Mouse (Mus musculus): Measurements from ENCODE around the gene Cox15. TPM values are rescaled to one million over a fixed set of nuclear protein-coding genes. Genes with fewer than 3 reads are reported as not detected.

The Cox15 gene
- polyA plus RNA-seq, 1 experiment from 2014 or later: 10.0 TPM

DNA sequence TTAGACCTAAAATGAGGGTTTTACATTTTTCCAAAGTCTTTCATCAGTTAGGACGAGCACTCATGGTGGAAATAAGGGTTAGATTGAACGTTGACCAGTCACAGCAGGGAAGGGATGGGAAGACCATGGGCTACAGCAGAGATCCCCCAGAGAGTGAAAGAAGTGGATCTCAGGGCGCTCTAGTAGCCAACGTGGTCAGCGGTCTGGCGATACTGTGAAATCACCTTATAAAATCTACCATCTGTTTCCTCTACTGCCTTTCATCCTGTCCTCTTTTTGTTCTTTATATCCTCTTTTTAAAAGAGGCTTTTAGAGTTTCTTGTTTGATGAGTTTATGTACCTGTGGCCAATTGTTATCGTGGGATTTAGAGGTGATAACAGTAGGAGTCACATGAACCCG, 32.0 kb upstream of the Cox15 start:
- no peak for DNase-seq (ENCODE audit: low spot score)
- Histone ChIP-seq H3K27ac (ENCODE audit: low read depth) (no peak overlapping the region), H3K9me3 (ENCODE audit: control insufficient read depth, low read length) (no peaks in the 10 kb centered on the region), H3K27me3 (replicated peaks; ENCODE audit: control insufficient read depth, insufficient read depth, low read length) (no peaks in the 10 kb centered on the region), H3K9ac (ENCODE audit: low read length) (no peak overlapping the region), H3K4me3 (ENCODE audit: low read depth, low read length) (no peak overlapping the region), H3K4me2 (ENCODE audit: low read length) (no peak overlapping the region), H3K36me3 (ENCODE audit: control insufficient read depth, insufficient read depth, low read length) (no peaks in the 10 kb centered on the region), H3K4me1 (replicated peaks; ENCODE audit: control insufficient read depth, insufficient read depth, low read length) (no peaks in the 10 kb centered on the region)
- WGBS: 77% methylated on average over 8 of the region's 8 CpGs
- ATAC-seq (replicated peaks; ENCODE audit: low FRiP score, low TSS enrichment, low read depth): no peak

DNA sequence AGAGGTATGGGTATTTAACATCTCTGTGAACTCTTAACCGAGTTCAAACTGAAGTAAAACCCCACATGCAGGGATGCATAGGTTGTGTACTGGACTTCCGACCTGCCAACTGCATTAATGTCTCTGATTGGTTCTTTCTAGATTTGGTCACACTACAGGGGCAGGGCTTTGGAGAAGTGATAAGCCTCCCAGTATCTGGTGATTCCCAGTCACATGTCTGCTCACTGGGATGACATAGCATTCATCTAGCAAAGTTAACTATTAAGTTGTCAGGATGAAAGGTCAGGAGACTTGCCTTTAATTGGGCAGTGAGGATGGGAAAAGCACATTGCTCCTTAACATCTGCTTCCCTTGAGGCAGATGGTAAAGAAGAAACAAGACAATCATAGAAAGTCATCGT, 29.2 kb upstream of the Cox15 start, which contains the start of gene Abcc2:
TSS of gene Abcc2 (plus strand) at position 213 of the 400 bp plus-strand sequence.
- DNase-seq (ENCODE audit: low spot score) (no peak), ATAC-seq (replicated peaks; ENCODE audit: low FRiP score, low TSS enrichment, low read depth) (no peak)
- no peaks in the 10 kb centered on the region for H3K9me3 ChIP-seq (ENCODE audit: control insufficient read depth, low read length)
- H3K4me3 ChIP-seq (ENCODE audit: low read depth, low read length): no peak within 1 kb of the TSS
- H3K27ac ChIP-seq (ENCODE audit: low read depth): no peak within 1 kb of the TSS
- no peak within 1 kb of the TSS for H3K9ac ChIP-seq (ENCODE audit: low read length)
- H3K4me1 ChIP-seq (replicated peaks; ENCODE audit: control insufficient read depth, insufficient read depth, low read length): no peaks in the 10 kb centered on the region
- H3K27me3 ChIP-seq (replicated peaks; ENCODE audit: control insufficient read depth, insufficient read depth, low read length): no peaks in the 10 kb centered on the region
- H3K36me3 ChIP-seq (ENCODE audit: control insufficient read depth, insufficient read depth, low read length): no peaks in the 10 kb centered on the region
- 83% methylated on average over 3 of the region's 3 CpGs for WGBS
- no peak within 1 kb of the TSS for H3K4me2 ChIP-seq (ENCODE audit: low read length)

DNA sequence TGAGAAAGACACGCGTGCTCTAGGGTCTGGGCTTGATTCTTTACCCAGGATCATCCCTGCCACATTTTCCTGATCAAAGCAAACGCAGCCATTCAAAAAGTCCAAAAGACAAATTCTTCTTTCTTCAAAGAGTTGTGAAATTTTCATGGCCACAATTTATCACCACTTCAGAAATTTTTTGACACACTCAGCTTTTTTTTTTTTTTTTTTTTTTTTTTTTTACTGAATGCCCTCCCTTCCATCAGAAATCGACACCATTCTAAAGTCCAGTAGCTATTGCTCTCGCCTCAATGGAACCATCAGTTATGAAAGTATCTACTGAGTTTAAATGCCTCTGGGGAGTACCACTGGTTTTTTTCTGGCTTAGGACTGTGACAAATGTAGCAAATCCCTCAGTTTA, 27.6 kb upstream of the Cox15 start:
- Histone ChIP-seq H3K27me3 (replicated peaks; ENCODE audit: control insufficient read depth, insufficient read depth, low read length) (no peaks in the 10 kb centered on the region), H3K27ac (ENCODE audit: low read depth) (no peak overlapping the region), H3K4me1 (replicated peaks; ENCODE audit: control insufficient read depth, insufficient read depth, low read length) (0 out of 2 replicates have a peak, but pooled peaks cover 3% of the 10 kb centered on the region), H3K36me3 (ENCODE audit: control insufficient read depth, insufficient read depth, low read length) (no peaks in the 10 kb centered on the region), H3K4me2 (ENCODE audit: low read length) (no peak overlapping the region), H3K9ac (ENCODE audit: low read length) (no peak overlapping the region), H3K4me3 (ENCODE audit: low read depth, low read length) (no peak overlapping the region), H3K9me3 (ENCODE audit: control insufficient read depth, low read length) (no peaks in the 10 kb centered on the region)
- 69% methylated on average over 5 of the region's 5 CpGs for WGBS
- DNase-seq (ENCODE audit: low spot score) (no peak), ATAC-seq (replicated peaks; ENCODE audit: low FRiP score, low TSS enrichment, low read depth) (no peak)

DNA sequence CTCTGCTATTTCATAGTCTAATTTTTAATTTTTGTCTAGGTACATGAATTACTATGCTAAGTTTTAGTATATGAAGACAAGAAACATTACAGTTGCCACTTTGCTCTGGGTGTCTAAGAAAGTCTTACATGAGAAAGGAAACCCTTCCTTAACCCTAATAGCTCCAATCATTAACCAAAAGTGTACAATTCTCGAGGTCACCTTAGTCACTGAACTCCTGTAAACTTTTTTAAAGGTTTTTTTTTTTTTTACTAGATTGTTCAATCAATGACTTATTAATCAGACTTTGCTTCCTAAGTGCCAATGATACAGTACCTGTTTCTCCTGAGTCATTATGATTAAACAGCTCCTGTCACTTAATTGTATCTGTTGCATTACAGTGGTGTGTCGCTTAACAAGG, 24.5 kb upstream of the Cox15 start:
- H3K27ac ChIP-seq (ENCODE audit: low read depth): no peak overlapping the region
- H3K9me3 ChIP-seq (ENCODE audit: control insufficient read depth, low read length): no peaks in the 10 kb centered on the region
- 0 out of 2 replicates have a peak, but pooled peaks cover 3% of the 10 kb centered on the region for H3K4me1 ChIP-seq (replicated peaks; ENCODE audit: control insufficient read depth, insufficient read depth, low read length)
- no peak overlapping the region for H3K4me3 ChIP-seq (ENCODE audit: low read depth, low read length)
- no peaks in the 10 kb centered on the region for H3K36me3 ChIP-seq (ENCODE audit: control insufficient read depth, insufficient read depth, low read length)
- DNase-seq (ENCODE audit: low spot score) (no peak), ATAC-seq (replicated peaks; ENCODE audit: low FRiP score, low TSS enrichment, low read depth) (no peak)
- no peak overlapping the region for H3K9ac ChIP-seq (ENCODE audit: low read length)
- no peaks in the 10 kb centered on the region for H3K27me3 ChIP-seq (replicated peaks; ENCODE audit: control insufficient read depth, insufficient read depth, low read length)
- H3K4me2 ChIP-seq (ENCODE audit: low read length): no peak overlapping the region
- 59% methylated on average over 2 of the region's 2 CpGs for WGBS

DNA sequence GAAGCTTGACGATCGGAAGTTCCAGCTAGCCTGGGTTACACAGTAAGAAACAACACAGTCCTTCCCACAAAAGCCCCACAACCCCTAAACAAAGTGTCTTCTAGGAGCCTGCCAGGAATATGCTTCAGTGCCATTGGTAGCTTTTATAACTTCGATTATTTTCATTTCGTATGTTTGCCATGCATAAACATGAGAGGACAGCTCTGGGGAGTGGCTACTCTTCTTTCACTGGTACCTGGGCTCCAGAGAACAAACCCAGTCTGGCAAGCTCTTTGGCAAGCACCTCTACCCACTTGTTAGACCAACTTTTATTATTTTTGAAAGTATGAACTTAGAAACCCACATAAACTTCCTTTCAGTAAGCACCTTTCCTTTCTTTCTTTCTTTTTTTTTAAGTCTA, 23.8 kb upstream of the Cox15 start:
- DNase-seq (ENCODE audit: low spot score): no peak
- no peak for ATAC-seq (replicated peaks; ENCODE audit: low FRiP score, low TSS enrichment, low read depth)
- Histone ChIP-seq H3K4me2 (ENCODE audit: low read length) (no peak overlapping the region), H3K27me3 (replicated peaks; ENCODE audit: control insufficient read depth, insufficient read depth, low read length) (no peaks in the 10 kb centered on the region), H3K9me3 (ENCODE audit: control insufficient read depth, low read length) (no peaks in the 10 kb centered on the region), H3K36me3 (ENCODE audit: control insufficient read depth, insufficient read depth, low read length) (no peaks in the 10 kb centered on the region), H3K4me3 (ENCODE audit: low read depth, low read length) (no peak overlapping the region), H3K27ac (ENCODE audit: low read depth) (no peak overlapping the region), H3K9ac (ENCODE audit: low read length) (no peak overlapping the region), H3K4me1 (replicated peaks; ENCODE audit: control insufficient read depth, insufficient read depth, low read length) (0 out of 2 replicates have a peak, but pooled peaks cover 3% of the 10 kb centered on the region)
- WGBS: 59% methylated on average over 4 of the region's 4 CpGs

DNA sequence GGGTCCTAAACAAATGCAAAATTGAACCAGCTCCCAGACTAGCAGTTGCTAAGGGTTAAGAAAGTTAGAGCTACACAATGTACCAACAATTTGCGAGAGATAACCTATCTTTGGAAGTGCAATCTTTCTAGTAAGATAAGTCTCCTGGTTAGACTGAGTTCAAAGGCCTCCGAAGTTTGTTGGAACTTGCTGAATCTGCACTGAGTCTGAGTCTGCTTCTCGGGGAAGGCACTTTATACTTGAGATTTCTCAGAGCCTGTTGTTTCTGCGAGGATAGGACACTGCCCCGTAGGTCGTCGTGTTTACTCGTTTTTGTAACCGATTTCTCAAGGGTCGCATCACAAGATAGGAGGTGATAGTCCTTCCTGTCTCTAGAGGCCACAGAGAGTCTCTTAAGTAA, 22.6 kb upstream of the Cox15 start:
- ATAC-seq (replicated peaks; ENCODE audit: low FRiP score, low TSS enrichment, low read depth): no peak
- H3K4me3 ChIP-seq (ENCODE audit: low read depth, low read length): no peak overlapping the region
- 0 out of 2 replicates have a peak, but pooled peaks cover 3% of the 10 kb centered on the region for H3K4me1 ChIP-seq (replicated peaks; ENCODE audit: control insufficient read depth, insufficient read depth, low read length)
- H3K9ac ChIP-seq (ENCODE audit: low read length): no peak overlapping the region
- H3K36me3 ChIP-seq (ENCODE audit: control insufficient read depth, insufficient read depth, low read length): no peaks in the 10 kb centered on the region
- no peak for DNase-seq (ENCODE audit: low spot score)
- no peaks in the 10 kb centered on the region for H3K27me3 ChIP-seq (replicated peaks; ENCODE audit: control insufficient read depth, insufficient read depth, low read length)
- H3K4me2 ChIP-seq (ENCODE audit: low read length): no peak overlapping the region
- no peak overlapping the region for H3K27ac ChIP-seq (ENCODE audit: low read depth)
- 54% methylated on average over 10 of the region's 10 CpGs for WGBS
- H3K9me3 ChIP-seq (ENCODE audit: control insufficient read depth, low read length): no peaks in the 10 kb centered on the region

DNA sequence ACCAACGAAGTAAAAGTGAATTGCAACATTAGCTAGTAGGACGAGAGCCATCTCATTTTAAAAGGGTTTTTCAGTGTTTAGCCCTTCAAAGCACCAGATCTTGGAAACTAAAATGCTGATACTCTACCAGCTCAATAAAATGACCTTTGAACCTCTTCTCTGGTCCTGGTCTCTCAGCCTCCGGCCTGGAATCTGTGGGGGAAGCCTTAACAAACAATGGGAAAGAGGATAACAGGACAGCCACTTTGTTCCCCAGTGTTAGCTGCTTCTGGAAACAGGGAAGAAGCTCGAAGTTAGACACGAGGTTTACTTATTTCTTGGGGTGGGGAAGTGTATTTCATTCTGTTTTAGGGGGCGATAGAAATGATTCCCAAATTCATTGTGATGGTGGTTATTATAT, 19.5 kb upstream of the Cox15 start:
- Histone ChIP-seq H3K27me3 (replicated peaks; ENCODE audit: control insufficient read depth, insufficient read depth, low read length) (no peaks in the 10 kb centered on the region), H3K36me3 (ENCODE audit: control insufficient read depth, insufficient read depth, low read length) (0 out of 2 replicates have a peak, but pooled peaks cover 3% of the 10 kb centered on the region), H3K4me3 (ENCODE audit: low read depth, low read length) (no peak overlapping the region), H3K27ac (ENCODE audit: low read depth) (no peak overlapping the region), H3K4me2 (ENCODE audit: low read length) (no peak overlapping the region), H3K9ac (ENCODE audit: low read length) (no peak overlapping the region), H3K4me1 (replicated peaks; ENCODE audit: control insufficient read depth, insufficient read depth, low read length) (0 out of 2 replicates have a peak, but pooled peaks cover 3% of the 10 kb centered on the region), H3K9me3 (ENCODE audit: control insufficient read depth, low read length) (no peaks in the 10 kb centered on the region)
- ATAC-seq (replicated peaks; ENCODE audit: low FRiP score, low TSS enrichment, low read depth): no peak
- DNase-seq (ENCODE audit: low spot score): no peak
- 61% methylated on average over 6 of the region's 6 CpGs for WGBS

DNA sequence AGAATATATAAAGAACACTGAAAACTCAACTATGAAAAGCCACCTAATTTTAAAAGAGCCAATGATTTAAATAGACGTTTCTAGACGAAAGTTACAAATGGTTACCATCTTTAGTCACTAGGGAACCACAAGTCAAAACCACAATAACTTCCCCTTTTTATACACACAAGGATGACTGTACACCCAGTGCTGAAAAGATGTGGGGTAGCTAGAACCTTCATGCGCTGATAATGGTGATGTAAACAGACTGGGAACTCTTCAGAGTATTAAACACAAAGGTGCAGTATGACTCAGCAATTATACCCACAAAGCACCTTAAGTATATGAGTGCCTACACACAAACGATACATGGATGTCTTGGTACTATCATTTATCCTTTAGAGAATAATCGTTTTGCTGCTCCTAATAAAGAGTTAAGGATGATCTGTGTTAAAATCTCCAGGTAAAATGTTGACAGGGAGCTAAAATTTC, 18.7 kb upstream of the Cox15 start:
- 85% methylated on average over 5 of the region's 5 CpGs for WGBS
- ATAC-seq (replicated peaks; ENCODE audit: low FRiP score, low TSS enrichment, low read depth) (no peak), DNase-seq (ENCODE audit: low spot score) (no peak)
- Histone ChIP-seq H3K27ac (ENCODE audit: low read depth) (no peak overlapping the region), H3K4me3 (ENCODE audit: low read depth, low read length) (no peak overlapping the region), H3K27me3 (replicated peaks; ENCODE audit: control insufficient read depth, insufficient read depth, low read length) (no peaks in the 10 kb centered on the region), H3K9me3 (ENCODE audit: control insufficient read depth, low read length) (no peaks in the 10 kb centered on the region), H3K4me2 (ENCODE audit: low read length) (no peak overlapping the region), H3K4me1 (replicated peaks; ENCODE audit: control insufficient read depth, insufficient read depth, low read length) (0 out of 2 replicates have a peak, but pooled peaks cover 3% of the 10 kb centered on the region), H3K9ac (ENCODE audit: low read length) (no peak overlapping the region), H3K36me3 (ENCODE audit: control insufficient read depth, insufficient read depth, low read length) (0 out of 2 replicates have a peak, but pooled peaks cover 3% of the 10 kb centered on the region)

DNA sequence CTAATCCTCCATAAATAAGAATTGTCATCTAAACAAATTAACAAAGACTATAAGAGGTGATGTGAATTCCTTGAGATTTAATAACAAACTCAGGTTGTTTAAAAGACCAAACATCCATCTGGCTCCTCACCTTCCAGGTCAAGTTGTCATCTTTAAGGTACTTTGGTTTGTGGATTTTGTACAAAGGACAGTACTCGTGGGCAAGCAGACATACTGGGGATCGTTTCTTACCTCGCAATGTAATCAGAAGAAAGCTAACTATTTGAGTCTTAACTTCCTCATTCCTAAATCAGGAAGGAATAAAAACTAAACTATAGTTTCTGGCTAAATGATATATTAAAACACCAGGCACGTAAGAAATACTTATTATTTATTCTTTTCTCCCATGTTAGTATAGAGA, 17.8 kb upstream of the Cox15 start:
- no peaks in the 10 kb centered on the region for H3K27me3 ChIP-seq (replicated peaks; ENCODE audit: control insufficient read depth, insufficient read depth, low read length)
- no peak for ATAC-seq (replicated peaks; ENCODE audit: low FRiP score, low TSS enrichment, low read depth)
- H3K36me3 ChIP-seq (ENCODE audit: control insufficient read depth, insufficient read depth, low read length): 0 out of 2 replicates have a peak, but pooled peaks cover 3% of the 10 kb centered on the region
- H3K9me3 ChIP-seq (ENCODE audit: control insufficient read depth, low read length): no peaks in the 10 kb centered on the region
- 64% methylated on average over 4 of the region's 4 CpGs for WGBS
- no peak overlapping the region for H3K9ac ChIP-seq (ENCODE audit: low read length)
- H3K4me1 ChIP-seq (replicated peaks; ENCODE audit: control insufficient read depth, insufficient read depth, low read length): 0 out of 2 replicates have a peak, but pooled peaks cover 2% of the 10 kb centered on the region
- no peak for DNase-seq (ENCODE audit: low spot score)
- H3K4me2 ChIP-seq (ENCODE audit: low read length): no peak overlapping the region
- H3K27ac ChIP-seq (ENCODE audit: low read depth): no peak overlapping the region
- H3K4me3 ChIP-seq (ENCODE audit: low read depth, low read length): no peak overlapping the region
